Mouse (Mus musculus) kidney, adult 2 months (tissue): ENCODE measurements around the gene Syce2.

Source experiments
- CTCF ChIP-seq: fragments of 200-500 bp; conservative IDR thresholded peaks from 2 replicates; pipeline ENCODE4 v1.5.1; 2011; ENCODE audit warnings: low read depth, mild to moderate bottlenecking, control low read depth, low read length, moderate library complexity, mixed read lengths; ENCODE audit not compliant: insufficient read depth, insufficient read length
- POLR2A ChIP-seq: fragments of 200-500 bp; IDR thresholded peaks from one replicate; pipeline ENCODE4 v1.6.1; 2011; ENCODE audit warnings: low read depth, low read length, control low read depth

DNA sequence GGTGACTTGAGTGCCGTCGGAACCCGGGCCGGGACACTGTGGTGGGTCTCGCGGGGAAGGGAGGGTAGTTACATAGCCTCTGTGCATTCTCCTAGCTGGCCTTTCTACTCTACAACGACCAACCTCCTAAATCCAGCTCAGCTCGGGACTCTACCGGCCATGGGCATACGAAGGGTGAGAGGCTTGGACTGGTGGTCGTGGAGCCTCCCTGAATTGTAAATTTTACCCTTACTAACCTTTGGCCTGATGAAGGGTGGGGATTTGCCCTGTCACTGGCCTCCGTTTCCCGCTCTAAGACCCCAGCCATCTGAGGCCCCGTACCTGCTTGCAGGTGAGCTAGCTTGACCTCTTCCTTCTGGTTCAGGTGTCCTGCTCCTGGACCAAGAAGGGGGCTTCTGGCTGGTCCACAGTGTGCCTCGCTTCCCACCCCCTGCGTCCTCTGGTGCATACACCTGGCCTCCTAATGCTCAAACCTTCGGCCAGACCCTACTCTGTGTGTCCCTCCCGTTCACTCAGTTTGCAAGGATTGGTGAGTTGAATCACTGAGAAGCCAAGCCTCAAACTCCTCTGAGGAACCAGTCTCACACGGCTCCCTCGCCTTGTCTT lies 37.4 kb downstream of the Syce2 start:
- TF ChIP-seq CTCF (no peak), POLR2A (no peak)
